Mouse (Mus musculus): ENCODE data around the gene Dact3.

DNA sequence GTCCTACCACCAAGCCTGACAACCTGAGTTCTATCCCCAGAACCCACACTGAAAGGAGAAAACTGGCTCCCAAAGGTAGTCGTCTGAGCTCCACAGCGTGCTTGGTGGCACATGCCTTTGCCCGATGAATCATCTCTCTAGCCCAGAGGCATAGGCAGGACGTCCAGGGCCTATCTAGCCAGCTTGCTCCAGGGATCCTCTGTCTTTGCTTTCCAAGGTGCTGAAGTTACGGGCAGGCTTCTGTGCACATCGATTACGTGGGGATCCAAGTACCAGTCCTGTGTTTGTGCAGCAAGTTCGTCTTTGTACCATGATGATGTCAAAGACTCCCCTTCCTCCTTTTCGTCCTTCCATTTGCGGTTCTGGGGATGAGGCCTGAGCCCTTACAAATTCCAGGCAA lies 3.5 kb upstream of the Dact3 start:
- no peak for TF ChIP-seq CTCF (IDR thresholded peaks at IDR 0.05; ENCODE audit: insufficient read depth, low read length)
- TF ChIP-seq POLR2A (IDR thresholded peaks at IDR 0.05; ENCODE audit: borderline replicate concordance, extremely low read depth, low read depth, low read length): no peak
